Mouse (Mus musculus) midbrain, embryonic 11.5 days (tissue): ENCODE results near the gene Defb11. TPM values are rescaled to one million over a fixed set of nuclear protein-coding genes. Genes with fewer than 3 reads are reported as not detected.
"Not testable (repeated sequence)": the region's sequence is repeated elsewhere in the genome, so short reads cannot be mapped to it uniquely, and the experiment has no call there.

Experiments
- ATAC-seq: fragments of 200-750 bp; cut with Nextera tagmentation; 2 replicates; pipeline ENCODE4 v1.8.0; 2017; ENCODE audit warnings: moderate TSS enrichment, moderate library complexity; ENCODE audit not compliant: low FRiP score
- DNase-seq: peaks from one replicate; pipeline ENCODE4 v3.0.0; 2015; ENCODE audit warnings: low spot score; ENCODE audit errors: missing footprints
- H3K27ac ChIP-seq: fragments of 300-500 bp; sonication (generic); 2 replicates; pipeline ENCODE4 v1.5.1; 2014; ENCODE audit warnings: low read depth, low read length
- H3K27me3 ChIP-seq: fragments of 300-500 bp; sonication (generic); 2 replicates; pipeline ENCODE4 v1.6.1; 2014; ENCODE audit warnings: mild to moderate bottlenecking, low read length, moderate library complexity, mixed read lengths; ENCODE audit not compliant: control insufficient read depth, insufficient read depth
- H3K36me3 ChIP-seq: fragments of 300-500 bp; sonication (generic); 2 replicates; pipeline ENCODE4 v1.6.1; 2014; ENCODE audit warnings: mild to moderate bottlenecking, low read length, moderate library complexity, mixed read lengths; ENCODE audit not compliant: control insufficient read depth, insufficient read depth
- H3K4me1 ChIP-seq: fragments of 300-500 bp; sonication (generic); 2 replicates; pipeline ENCODE4 v1.6.1; 2014; ENCODE audit warnings: low read length; ENCODE audit not compliant: control insufficient read depth, insufficient read depth
- H3K4me2 ChIP-seq: fragments of 300-500 bp; sonication (generic); 2 replicates; pipeline ENCODE4 v1.6.1; 2014; ENCODE audit warnings: mild to moderate bottlenecking, moderate library complexity
- H3K4me3 ChIP-seq: fragments of 300-500 bp; sonication (generic); 2 replicates; pipeline ENCODE4 v1.5.1; 2014; ENCODE audit warnings: low read depth, low read length
- H3K9ac ChIP-seq: fragments of 300-500 bp; sonication (generic); 2 replicates; pipeline ENCODE4 v1.6.1; 2014; ENCODE audit warnings: low read length
- H3K9me3 ChIP-seq: fragments of 300-500 bp; sonication (generic); 2 replicates; pipeline ENCODE4 v1.6.1; 2016; ENCODE audit warnings: low read length; ENCODE audit not compliant: control insufficient read depth
- WGBS: fragments of 180-500 bp; shearing (Covaris S2); extraction: QIAGEN DNeasy Blood & Tissue Kit; methylation state at CpG from one replicate; pipeline ENCODE4 v1.1.7; 2014; 5-methylcytosine and 5-hydroxymethylcytosine counted together
- polyA plus RNA-seq: library from polyadenylated mRNA; unstranded; fragments of >200 nt; fragmentation: Nextera tagmentation; extraction: Ambion mirVana; gene quantifications from 2 replicates; pipeline ENCODE4 v1.2.1, GENCODE M21; 2014

The Defb11 gene
- polyA plus RNA-seq, 1 experiment from 2014 or later: not detected

- no peaks in the 10 kb centered on the region for H3K9me3 ChIP-seq
- no peaks in the 10 kb centered on the region for H3K4me1 ChIP-seq
- no peaks in the 10 kb centered on the region for H3K27me3 ChIP-seq
- H3K4me3 ChIP-seq: no peak overlapping the region
- ATAC-seq: no peak
- WGBS: 9% methylated on average over 1 of the region's 1 CpGs
- no peak overlapping the region for H3K27ac ChIP-seq
- DNase-seq: no peak
- H3K36me3 ChIP-seq: no peaks in the 10 kb centered on the region
- H3K4me2 ChIP-seq: no peak overlapping the region
- H3K9ac ChIP-seq: no peak overlapping the region
Observed at GRCm38 (mm10) chr8:21911931-21912330, 5.7 kb upstream of the Defb11 start.

GRCm38 (mm10) chr8:21885321-21885720 lies 20.9 kb downstream of the Defb11 start, which contains the start of gene Defb9:
Gene Defb9, minus strand, starts transcription at chr8:21885421.
- not testable (repeated sequence) for H3K4me1 ChIP-seq, H3K27me3 ChIP-seq, ATAC-seq, DNase-seq, H3K4me3 ChIP-seq, H3K4me2 ChIP-seq, H3K27ac ChIP-seq, H3K9me3 ChIP-seq, H3K9ac ChIP-seq, H3K36me3 ChIP-seq

DNA sequence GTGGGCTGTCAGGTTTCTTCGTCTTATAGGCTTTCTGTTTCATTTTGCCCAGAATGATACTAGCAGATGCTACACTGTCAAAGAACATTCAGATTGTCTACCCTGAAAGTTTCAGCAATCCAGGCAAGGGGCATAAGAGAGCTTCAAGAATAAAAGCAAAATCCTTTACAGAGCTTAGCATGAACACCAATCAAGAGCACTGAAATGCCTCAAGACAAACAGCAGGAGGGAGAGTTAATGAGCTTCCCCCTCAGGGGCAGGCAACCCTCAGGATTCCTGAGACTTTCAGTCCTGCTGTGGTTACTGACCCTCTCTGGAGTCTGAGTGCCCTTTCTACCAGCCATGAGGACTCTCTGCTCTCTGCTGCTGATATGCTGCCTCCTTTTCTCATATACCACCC lies 47.6 kb downstream of the Defb11 start, which contains the start of gene Defb10:
Defb10 (plus strand) TSS at position 316 of the 400 bp plus-strand sequence.
- not testable (repeated sequence) for H3K27me3 ChIP-seq, H3K4me3 ChIP-seq, DNase-seq, H3K4me2 ChIP-seq, H3K9me3 ChIP-seq, H3K36me3 ChIP-seq, ATAC-seq, H3K27ac ChIP-seq, H3K9ac ChIP-seq, H3K4me1 ChIP-seq
- 35% methylated on average over 1 of the region's 1 CpGs for WGBS

Other genes with a start within 250 kb of the Defb11 start
- not detected in 2 replicates for gene Defa34, start 240.6 kb downstream of the Defb11 start, polyA plus RNA-seq
- gene AY761184, start 202.8 kb downstream of the Defb11 start, polyA plus RNA-seq: not detected in 2 replicates
- gene Defa24, start 171.9 kb downstream of the Defb11 start, polyA plus RNA-seq: not detected in 2 replicates
- gene Defb50, start 82.9 kb downstream of the Defb11 start, polyA plus RNA-seq: not detected in 2 replicates
- not detected in 2 replicates for gene Defb2, start 66.5 kb downstream of the Defb11 start, polyA plus RNA-seq
- gene Defb10, start 47.5 kb downstream of the Defb11 start, polyA plus RNA-seq: not detected in 2 replicates
- gene Defb9, start 21.0 kb downstream of the Defb11 start, polyA plus RNA-seq: not detected in 2 replicates
- gene Defb15, start 26.3 kb upstream of the Defb11 start, polyA plus RNA-seq: not detected in 2 replicates
- not detected in 2 replicates for gene Defb35, start 31.9 kb upstream of the Defb11 start, polyA plus RNA-seq
- gene Defb13, start 40.4 kb upstream of the Defb11 start, polyA plus RNA-seq: not detected in 2 replicates
- not detected in 2 replicates for gene Fam90a1a, start 52.3 kb upstream of the Defb11 start, polyA plus RNA-seq
- not detected in 2 replicates for gene Ccdc70, start 63.4 kb upstream of the Defb11 start, polyA plus RNA-seq
- gene Atp7b, start 153.9 kb upstream of the Defb11 start, polyA plus RNA-seq: 1.8 and 2.0 TPM in 2 replicates
- 32.5 and 35.9 TPM in 2 replicates for gene Alg11, start 154.3 kb upstream of the Defb11 start, polyA plus RNA-seq
- 0.16 TPM in 1 of 2 replicates, not detected in the other for gene Nek5, start 218.6 kb upstream of the Defb11 start, polyA plus RNA-seq